40 mouse cellular contexts compared by ENCODE assay signal in genomic region chr6:43247396-43247795, GRCm38 (mm10). TPM values are rescaled to one million over a fixed set of nuclear protein-coding genes. Genes with fewer than 3 reads are reported as not detected.
"Had no signal": no experiment of that assay in that cellular context is flagged by ENCODE, and none has a peak within 500 bp of the region (broad histone marks: within the 10 kb centered on the region; RNA-seq: fewer than 3 reads in every experiment).

No protein-coding gene starts in this region.

- H3K4me2 ChIP-seq: heart, embryonic 12.5 days; hindbrain, embryonic 12.5 days; hindbrain, embryonic 14.5 days; intestine, embryonic 15.5 days; limb, embryonic 12.5 days; liver, embryonic 11.5 days; liver, embryonic 13.5 days had no signal

- H3K36me3 ChIP-seq: heart, embryonic 10.5 days; heart, embryonic 12.5 days; hindbrain, embryonic 10.5 days; hindbrain, embryonic 12.5 days; intestine, embryonic 15.5 days; limb, embryonic 10.5 days; limb, embryonic 12.5 days; liver, embryonic 13.5 days had no signal

- H3K4me3 ChIP-seq: gastrocnemius, adult 2 months; heart, embryonic 10.5 days; heart, embryonic 12.5 days; hindbrain, embryonic 10.5 days; hindbrain, embryonic 12.5 days; intestine, embryonic 15.5 days; layer of hippocampus, adult 2 months; left cerebral cortex, adult 2 months; limb, embryonic 10.5 days; limb, embryonic 12.5 days; liver, embryonic 13.5 days had no signal

- H3K27me3 ChIP-seq: heart, embryonic 12.5 days; hindbrain, embryonic 12.5 days; intestine, embryonic 15.5 days; limb, embryonic 12.5 days; liver, embryonic 13.5 days had no signal

- DNase-seq: gastrocnemius, adult 2 months; gastrocnemius, postnatal 10 days; gastrocnemius, postnatal 25 days; heart, adult 18-20 months; heart, postnatal 10 days; heart, postnatal 4 days; kidney, adult 18-20 months; kidney, adult 8-10 months; kidney, postnatal 10 days; kidney, postnatal 25 days; kidney, postnatal 4 days; liver; liver, embryonic 13.5 days had no signal

RNA-seq across cellular contexts. Expression of gene Olfr47, which starts 16.1 kb away (rescaled TPM):
- total RNA-seq: gastrocnemius, adult 2 months; gastrocnemius, postnatal 10 days; gastrocnemius, postnatal 25 days; gastrocnemius, postnatal 4 days; granulocyte monocyte progenitor cell, adult 5-6 weeks; heart, adult 18-20 months; heart, adult 8-10 months; heart, postnatal 10 days; heart, postnatal 25 days; heart, postnatal 4 days; layer of hippocampus, adult 2 months; layer of hippocampus, postnatal 10 days; layer of hippocampus, postnatal 25 days; left cerebral cortex, adult 2 months; left cerebral cortex, postnatal 14 days; left cerebral cortex, postnatal 36 days had no signal
- polyA plus RNA-seq: heart, embryonic 10.5 days; heart, embryonic 12.5 days; heart, embryonic 14.5 days; heart, embryonic 16.5 days; hindbrain, embryonic 10.5 days; hindbrain, embryonic 12.5 days; hindbrain, embryonic 14.5 days; hindbrain, embryonic 16.5 days; inflammation-experienced regulatory T-cells, adult 6 months; intestine, embryonic 15.5 days; intestine, postnatal 0 days; kidney, embryonic 14.5 days; kidney, embryonic 16.5 days; limb, embryonic 10.5 days; limb, embryonic 12.5 days; limb, embryonic 14.5 days; liver, embryonic 11.5 days; liver, embryonic 13.5 days had no signal

RNA-seq across cellular contexts. Expression of gene Olfr434, which starts 34.6 kb away (rescaled TPM):
- total RNA-seq: gastrocnemius, adult 2 months; gastrocnemius, postnatal 10 days; gastrocnemius, postnatal 25 days; gastrocnemius, postnatal 4 days; granulocyte monocyte progenitor cell, adult 5-6 weeks; heart, adult 18-20 months; heart, adult 8-10 months; heart, postnatal 10 days; heart, postnatal 25 days; heart, postnatal 4 days; layer of hippocampus, adult 2 months; layer of hippocampus, postnatal 10 days; layer of hippocampus, postnatal 25 days; left cerebral cortex, adult 2 months; left cerebral cortex, postnatal 14 days; left cerebral cortex, postnatal 36 days had no signal
- polyA plus RNA-seq: heart, embryonic 10.5 days; heart, embryonic 12.5 days; heart, embryonic 14.5 days; heart, embryonic 16.5 days; hindbrain, embryonic 10.5 days; hindbrain, embryonic 12.5 days; hindbrain, embryonic 14.5 days; hindbrain, embryonic 16.5 days; inflammation-experienced regulatory T-cells, adult 6 months; intestine, embryonic 15.5 days; intestine, postnatal 0 days; kidney, embryonic 14.5 days; kidney, embryonic 16.5 days; limb, embryonic 10.5 days; limb, embryonic 12.5 days; limb, embryonic 14.5 days; liver, embryonic 11.5 days; liver, embryonic 13.5 days had no signal

RNA-seq across cellular contexts. Expression of gene Olfr435, which starts 50.5 kb away (rescaled TPM):
- total RNA-seq: gastrocnemius, adult 2 months; gastrocnemius, postnatal 10 days; gastrocnemius, postnatal 25 days; gastrocnemius, postnatal 4 days; granulocyte monocyte progenitor cell, adult 5-6 weeks; heart, adult 18-20 months; heart, adult 8-10 months; heart, postnatal 10 days; heart, postnatal 25 days; heart, postnatal 4 days; layer of hippocampus, adult 2 months; layer of hippocampus, postnatal 10 days; layer of hippocampus, postnatal 25 days; left cerebral cortex, adult 2 months; left cerebral cortex, postnatal 14 days; left cerebral cortex, postnatal 36 days had no signal
- polyA plus RNA-seq: heart, embryonic 10.5 days; heart, embryonic 12.5 days; heart, embryonic 14.5 days; heart, embryonic 16.5 days; hindbrain, embryonic 10.5 days; hindbrain, embryonic 12.5 days; hindbrain, embryonic 14.5 days; hindbrain, embryonic 16.5 days; inflammation-experienced regulatory T-cells, adult 6 months; intestine, embryonic 15.5 days; intestine, postnatal 0 days; kidney, embryonic 14.5 days; kidney, embryonic 16.5 days; limb, embryonic 10.5 days; limb, embryonic 12.5 days; limb, embryonic 14.5 days; liver, embryonic 11.5 days; liver, embryonic 13.5 days had no signal
